Mouse (Mus musculus): Measurements from ENCODE around the gene Pip4p1.
"Not testable (repeated sequence)": the region's sequence is repeated elsewhere in the genome, so short reads cannot be mapped to it uniquely, and the experiment has no call there.

The Pip4p1 gene

DNA sequence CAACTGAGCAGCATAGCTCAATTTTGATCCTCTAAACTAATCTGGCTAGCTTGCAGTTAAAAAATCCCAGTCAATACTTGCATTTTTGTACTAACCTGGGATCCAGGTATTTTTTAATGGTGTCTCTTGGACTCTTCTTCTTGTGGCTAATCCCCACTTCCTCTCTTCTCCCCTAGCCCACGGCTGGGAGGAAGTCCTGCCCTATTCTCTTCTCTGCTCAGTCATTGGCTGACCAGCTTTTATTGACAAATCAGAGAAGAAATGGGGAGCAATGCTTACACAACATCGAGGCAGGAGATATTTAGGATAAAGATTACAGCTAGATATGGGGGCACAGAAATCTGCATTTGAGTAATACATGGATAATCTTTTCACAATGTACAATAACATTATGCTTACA lies 8.3 kb upstream of the Pip4p1 start:
- DNase-seq (ENCODE audit: low spot score) = no peak

DNA sequence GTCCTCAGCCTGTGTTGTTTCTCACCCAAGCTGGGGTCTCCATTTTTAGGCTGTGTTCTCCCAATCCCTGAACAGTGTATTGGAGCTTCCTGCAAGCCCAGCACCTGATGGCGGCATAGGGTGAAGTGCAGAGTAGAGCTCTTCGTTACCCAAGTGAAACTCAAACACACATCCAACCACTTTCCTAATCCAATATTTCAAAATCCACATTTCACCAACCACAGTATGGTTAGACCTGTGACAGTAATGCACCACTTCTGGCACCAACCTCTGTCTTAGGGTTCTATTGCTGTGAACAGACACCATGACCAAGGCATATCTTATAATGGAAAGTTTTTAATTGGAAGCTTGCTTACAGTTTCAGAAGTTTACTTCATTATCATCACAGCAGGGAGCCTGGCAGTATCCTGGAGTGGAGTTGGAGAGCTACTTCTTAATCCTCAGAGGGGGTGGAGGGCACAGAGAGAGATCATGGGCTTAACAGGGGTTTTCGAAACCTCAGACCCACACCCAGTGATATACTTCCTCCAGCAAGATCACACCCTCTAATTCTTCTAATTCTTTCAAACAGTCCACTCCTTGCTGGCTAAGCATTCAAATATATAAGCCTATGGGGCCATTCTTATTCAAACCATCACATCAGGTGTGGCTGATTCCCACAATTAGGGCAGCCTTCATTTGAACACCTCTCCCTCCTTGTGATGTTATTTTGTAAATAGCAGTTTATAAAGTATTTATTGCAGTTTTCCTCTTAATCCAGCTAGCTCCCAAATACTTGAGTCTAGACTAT lies 7.7 kb upstream of the Pip4p1 start:
- no peak for DNase-seq (ENCODE audit: low spot score)

- DNase-seq (ENCODE audit: low spot score) = no peak
These were observed 6.0 kb upstream of the Pip4p1 start for GRCm38 (mm10) chr14:50936649-50937048.

DNA sequence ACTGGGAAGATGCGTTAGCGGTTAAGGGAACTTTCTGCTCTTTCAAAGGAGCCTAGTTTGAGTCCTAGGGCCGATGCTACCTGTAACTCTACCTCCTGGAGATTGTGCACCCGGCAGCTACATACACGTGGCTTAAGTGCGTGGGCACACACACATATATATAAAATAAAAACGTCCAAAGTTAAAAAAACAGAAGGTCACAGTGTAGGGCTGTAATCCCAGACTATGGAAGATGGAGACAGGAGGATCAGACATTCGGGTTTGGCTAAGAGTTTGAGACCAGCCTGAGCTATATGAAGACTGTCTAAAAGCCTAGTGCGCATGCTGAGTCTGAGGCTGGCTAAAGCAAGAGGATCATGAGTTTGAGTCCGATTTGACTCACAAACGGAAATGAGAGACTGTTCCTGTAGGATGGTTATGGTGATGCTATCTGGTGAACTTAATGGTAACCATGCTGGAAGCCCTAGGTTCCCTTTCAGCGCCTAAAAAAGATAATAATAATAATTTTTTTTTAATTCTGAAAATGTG lies 901 bp upstream of the Pip4p1 start:
- peak; percentile 48 for DNase-seq (ENCODE audit: low spot score)

- peak; percentile 61 for DNase-seq (ENCODE audit: low spot score)
These were observed 291 bp downstream of the Pip4p1 start for GRCm38 (mm10) chr14:50930377-50930753.

DNA sequence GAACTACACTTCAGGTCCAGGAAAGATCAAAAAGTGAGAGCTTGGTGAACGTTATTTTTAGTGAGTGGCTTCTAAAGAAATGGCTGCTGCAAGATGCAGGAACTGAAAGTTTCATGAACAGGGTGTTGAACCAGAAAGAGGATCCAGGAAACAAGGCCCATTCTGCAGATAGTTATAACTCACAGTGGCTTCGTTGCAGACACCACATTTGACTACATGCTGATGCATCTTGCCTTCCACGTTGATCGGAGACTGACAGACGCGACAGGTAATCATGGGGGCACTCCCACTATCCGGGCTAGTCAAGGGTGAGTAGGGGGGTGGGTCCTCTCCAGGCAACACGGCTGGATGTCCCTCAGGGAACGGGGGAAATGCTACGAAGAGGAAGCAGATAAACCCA lies 705 bp downstream of the Pip4p1 start:
- no peak for DNase-seq (ENCODE audit: low spot score)

GRCm38 (mm10) chr14:50927366-50927765 lies 3.3 kb downstream of the Pip4p1 start:
- DNase-seq (ENCODE audit: low spot score) = no peak

DNA sequence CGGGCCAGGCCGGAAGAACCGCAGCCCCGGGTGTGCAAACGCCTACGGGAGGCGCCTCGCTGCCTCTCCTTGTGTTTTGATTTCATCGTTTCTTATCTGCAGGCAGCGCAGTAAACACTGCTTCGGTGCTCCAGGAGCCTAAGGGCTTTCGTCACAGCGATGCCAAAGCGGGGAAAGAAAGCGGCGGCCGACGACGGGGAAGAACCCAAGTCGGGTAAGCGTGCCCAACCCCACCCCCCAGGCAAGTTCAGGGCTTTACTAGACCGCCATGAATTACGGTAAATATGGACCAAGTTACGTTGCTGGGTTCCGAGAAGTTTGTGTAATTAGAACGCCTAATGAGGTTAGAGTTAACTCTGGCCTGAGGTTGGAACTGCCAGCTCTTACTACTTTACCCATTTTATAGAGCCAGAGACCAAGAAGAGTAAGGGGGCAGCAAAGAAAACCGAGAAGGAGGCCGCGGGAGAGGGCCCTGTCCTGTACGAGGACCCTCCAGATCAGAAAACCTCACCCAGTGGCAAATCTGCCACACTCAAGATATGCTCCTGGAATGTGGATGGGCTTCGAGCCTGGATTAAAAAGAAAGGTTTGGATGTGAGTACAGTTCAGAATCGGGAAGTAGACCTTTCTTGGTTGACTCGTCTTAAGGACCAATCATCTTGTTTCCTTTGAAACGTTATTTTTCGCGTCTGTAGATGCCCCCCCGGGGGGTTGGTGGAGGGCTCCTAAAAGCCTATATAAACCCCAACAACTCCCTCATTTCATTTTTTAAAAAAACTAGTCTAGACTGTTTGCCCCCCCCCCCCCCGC lies 5.3 kb downstream of the Pip4p1 start:
- no peak for DNase-seq (ENCODE audit: low spot score)

GRCm38 (mm10) chr14:50924281-50925064 lies 6.2 kb downstream of the Pip4p1 start, which contains the start of the genes Osgep and Apex1:
Gene Osgep (minus strand): TSS chr14:50924893.
Gene Apex1 (plus strand): TSS chr14:50924968.
- peak; percentile 96 for DNase-seq (ENCODE audit: low spot score)

GRCm38 (mm10) chr14:50923437-50923836 lies 7.2 kb downstream of the Pip4p1 start:
- DNase-seq (ENCODE audit: low spot score) = not testable (repeated sequence)

DNA sequence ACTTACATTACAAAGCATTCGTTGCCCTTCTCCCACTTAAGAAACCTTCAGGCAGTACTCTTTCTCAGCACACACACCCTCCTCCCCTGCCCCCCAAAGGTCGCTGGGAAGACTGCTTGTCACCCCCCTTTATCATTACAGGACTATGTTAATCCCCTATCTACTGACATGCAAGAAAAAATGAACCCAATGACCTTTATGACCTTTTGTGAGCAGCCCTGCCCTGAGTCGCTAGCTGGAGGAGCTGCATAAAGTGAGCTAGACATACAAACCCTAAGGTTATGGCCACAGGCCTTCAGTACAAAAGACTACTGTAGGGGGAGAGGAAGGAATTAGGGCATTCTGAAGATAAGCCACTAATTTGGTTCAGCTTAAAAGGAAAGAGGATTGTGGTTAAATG lies 19.3 kb downstream of the Pip4p1 start:
- no peak for DNase-seq (ENCODE audit: low spot score)

DNA sequence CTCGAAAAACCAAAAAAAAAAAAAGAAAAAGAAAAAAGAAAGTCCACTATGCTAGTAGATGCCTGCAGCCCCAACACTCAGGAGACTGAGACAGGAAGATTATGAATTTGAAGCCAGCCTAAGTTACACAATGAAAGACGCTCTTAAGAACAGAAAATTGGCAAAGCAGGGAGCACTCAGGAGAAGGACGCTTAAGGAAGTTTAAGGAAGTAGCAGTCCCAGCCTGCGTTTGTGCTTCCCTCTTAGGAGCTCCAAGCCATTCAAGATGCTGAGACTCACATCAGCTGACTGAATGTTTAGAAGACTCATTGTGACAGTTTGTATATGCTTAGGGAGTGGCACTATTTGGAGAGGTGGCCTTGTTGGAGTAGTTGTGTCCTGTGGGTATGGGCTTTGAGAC lies 22.5 kb downstream of the Pip4p1 start:
- no peak for DNase-seq (ENCODE audit: low spot score)

DNA sequence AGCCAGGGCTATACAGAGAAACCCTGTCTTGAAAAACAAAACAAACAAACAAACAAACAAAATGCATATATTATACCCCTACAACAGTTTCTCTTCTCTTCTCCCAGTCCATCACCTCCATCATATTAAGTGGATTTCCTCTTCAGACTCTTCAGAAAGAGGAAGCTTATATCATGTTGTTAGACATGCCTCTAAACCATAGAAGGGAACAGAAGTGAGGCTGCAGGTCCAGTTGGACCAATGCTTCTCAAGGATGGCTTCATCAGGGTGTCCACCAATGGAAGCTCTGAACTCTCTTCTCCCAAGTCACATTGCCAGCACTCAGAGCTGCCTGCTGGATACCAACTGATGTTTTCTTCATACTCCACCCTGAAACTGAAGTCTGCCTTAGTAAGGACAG lies 25.3 kb downstream of the Pip4p1 start:
- DNase-seq (ENCODE audit: low spot score) = not testable (repeated sequence)

GRCm38 (mm10) chr14:50904828-50905129 lies 25.9 kb downstream of the Pip4p1 start:
- DNase-seq (ENCODE audit: low spot score) = no peak

DNA sequence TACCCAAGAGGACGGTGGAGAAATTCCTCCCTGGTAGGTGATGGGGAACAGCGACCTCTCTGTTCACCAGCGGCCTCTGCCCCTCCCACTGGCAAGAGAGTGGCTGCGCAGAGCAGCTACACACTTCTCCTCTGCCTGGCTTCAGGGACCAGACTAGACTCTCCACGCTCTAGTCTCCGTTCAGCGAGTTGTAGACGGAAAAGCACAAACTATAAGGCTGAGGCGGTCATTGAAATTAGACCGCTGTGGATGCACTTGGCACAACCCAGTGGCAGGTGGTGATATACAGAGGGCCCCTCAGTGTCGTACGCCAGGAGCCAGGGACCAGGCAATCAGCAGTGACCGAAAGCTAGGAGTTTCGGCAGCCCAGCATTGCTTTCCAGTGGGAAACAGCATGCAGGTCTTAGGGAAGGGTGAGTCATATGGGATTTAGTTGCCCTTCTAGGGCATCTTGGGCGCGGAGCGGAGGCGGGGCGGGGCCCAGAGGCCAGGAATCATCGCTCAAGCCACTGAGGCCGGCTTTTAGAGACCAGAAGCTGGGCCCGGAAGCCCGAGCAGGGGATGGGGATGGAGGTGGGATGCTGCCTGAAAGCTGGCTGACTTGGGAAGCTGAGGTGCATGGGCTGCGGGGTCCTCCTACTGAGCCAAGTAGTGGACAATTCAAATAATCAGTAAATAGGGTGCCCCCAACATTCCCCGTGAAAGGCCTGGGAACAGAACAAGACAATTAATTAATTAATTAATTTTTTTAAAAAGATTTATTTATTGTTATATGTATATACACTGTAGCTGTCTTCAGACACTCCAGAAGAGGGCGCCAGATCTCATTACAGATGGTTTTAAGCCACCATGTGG lies 26.5 kb downstream of the Pip4p1 start:
- DNase-seq (ENCODE audit: low spot score) = peak; percentile 49

GRCm38 (mm10) chr14:50897992-50898391 lies 32.7 kb downstream of the Pip4p1 start:
- DNase-seq (ENCODE audit: low spot score) = not testable (repeated sequence)

DNA sequence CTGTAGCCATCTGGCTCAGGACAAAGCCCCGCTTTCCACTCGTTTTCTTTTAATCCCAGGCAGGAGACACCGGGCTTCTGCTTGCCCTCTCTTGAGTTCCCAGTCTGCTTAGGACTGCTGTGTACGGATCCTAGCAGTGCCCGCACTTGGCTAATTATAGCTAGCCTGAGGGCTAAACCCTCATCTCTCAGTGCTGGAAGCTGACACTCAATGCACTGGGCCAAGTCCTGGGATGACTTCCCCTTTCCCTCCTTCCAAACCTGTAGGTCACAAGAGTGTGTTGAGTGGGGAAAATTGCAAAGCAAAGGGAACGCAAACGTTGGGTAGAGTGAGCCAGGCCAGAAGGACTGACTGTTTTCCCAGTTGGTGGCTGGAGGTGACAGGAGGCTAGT lies 33.3 kb downstream of the Pip4p1 start, which contains the start of gene Klhl33:
Gene Klhl33, minus strand, starts transcription at position 134 of the 392 bp plus-strand sequence.
- no peak for DNase-seq (ENCODE audit: low spot score)

- peak; percentile 15 for DNase-seq (ENCODE audit: low spot score)
These were observed 33.8 kb downstream of the Pip4p1 start for GRCm38 (mm10) chr14:50896747-50897373.

DNA sequence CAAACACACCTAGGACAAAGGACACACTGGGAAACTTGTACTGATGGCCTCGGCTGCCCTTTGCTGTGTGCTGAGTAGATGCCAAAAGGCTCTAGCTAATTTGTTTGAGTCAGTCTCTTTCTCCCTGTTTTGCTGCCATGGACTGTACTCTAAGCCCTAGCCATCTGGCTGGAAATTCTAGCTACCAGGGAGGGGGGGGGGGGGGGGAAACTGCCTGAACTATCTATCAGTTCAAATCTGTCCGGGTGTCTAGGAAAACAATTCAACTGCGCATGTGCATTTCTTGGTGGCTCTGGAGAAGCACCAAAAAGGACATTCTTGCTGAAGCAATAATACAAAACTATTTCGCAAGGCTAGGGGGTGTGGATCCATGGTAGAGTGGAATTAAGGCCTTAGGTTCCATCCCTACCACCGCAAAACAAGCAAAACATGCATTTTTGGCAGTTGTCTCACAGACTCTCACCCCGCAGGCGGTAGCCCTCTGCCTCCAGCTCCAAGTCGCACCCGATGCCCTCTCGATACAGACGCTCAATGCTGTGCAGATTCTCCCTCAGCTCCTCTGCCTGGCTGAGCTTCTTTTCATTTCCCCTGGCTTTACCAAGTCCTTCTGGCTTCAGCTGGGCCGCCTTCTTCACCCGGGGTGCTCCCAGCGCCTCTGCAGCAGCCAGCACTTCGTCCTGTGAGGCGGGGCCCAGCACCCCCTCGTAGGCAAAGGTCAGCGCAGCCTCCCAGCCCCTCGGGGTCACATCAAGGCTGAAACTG lies 34.5 kb downstream of the Pip4p1 start:
- DNase-seq (ENCODE audit: low spot score) = peak; percentile 70

GRCm38 (mm10) chr14:50895407-50895806 lies 35.2 kb downstream of the Pip4p1 start:
- DNase-seq (ENCODE audit: low spot score) = no peak
